Mouse (Mus musculus): ENCODE measurements around the gene 4933416C03Rik. TPM values are rescaled to one million over a fixed set of nuclear protein-coding genes. Genes with fewer than 3 reads are reported as not detected.

4933416C03Rik gene
- polyA plus RNA-seq, 1 experiment from 2014 or later, result not detected

DNA sequence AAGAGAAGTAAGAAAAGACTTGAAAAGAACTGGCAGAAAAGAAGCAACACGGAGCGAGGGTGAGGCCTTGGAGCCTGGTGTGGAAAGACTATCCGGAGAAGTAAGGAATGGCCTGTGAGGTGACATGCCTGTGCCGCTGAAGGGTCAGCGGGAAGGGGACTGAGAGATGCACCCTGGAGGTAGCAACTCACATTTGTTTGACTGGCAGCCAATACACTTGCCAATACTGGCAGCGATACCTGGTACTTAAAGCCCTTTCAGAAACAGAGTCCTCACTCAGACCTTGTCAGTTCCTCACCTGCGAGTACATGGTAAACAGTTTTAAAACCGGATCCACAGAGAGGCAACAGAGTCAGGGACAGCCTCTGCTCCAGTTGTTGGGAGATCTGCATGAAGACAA lies 26.5 kb upstream of the 4933416C03Rik start:
- Histone ChIP-seq H3K4me1 (ENCODE audit: insufficient read depth) (no peaks in the 10 kb centered on the region), H3K9me3 (ENCODE audit: low read length) (no peaks in the 10 kb centered on the region), H3K36me3 (replicated peaks; ENCODE audit: insufficient read depth, low read length) (no peaks in the 10 kb centered on the region), H3K9ac (replicated peaks) (no peak overlapping the region), H3K4me3 (ENCODE audit: low read depth, low read length) (no peak overlapping the region), H3K27me3 (ENCODE audit: insufficient read depth, low read length) (no peaks in the 10 kb centered on the region), H3K4me2 (ENCODE audit: low read depth, low read length) (no peak overlapping the region), H3K27ac (ENCODE audit: low read depth) (no peak overlapping the region)
- TF ChIP-seq EP300 (IDR thresholded peaks at IDR 0.05; ENCODE audit: low read depth) (no peak), CTCF (IDR thresholded peaks at IDR 0.05; ENCODE audit: low read depth) (no peak)
- no peak for DNase-seq
- 84% methylated on average over 8 of the region's 8 CpGs for WGBS (ENCODE audit: insufficient replicate concordance)
- ATAC-seq, result no peak

DNA sequence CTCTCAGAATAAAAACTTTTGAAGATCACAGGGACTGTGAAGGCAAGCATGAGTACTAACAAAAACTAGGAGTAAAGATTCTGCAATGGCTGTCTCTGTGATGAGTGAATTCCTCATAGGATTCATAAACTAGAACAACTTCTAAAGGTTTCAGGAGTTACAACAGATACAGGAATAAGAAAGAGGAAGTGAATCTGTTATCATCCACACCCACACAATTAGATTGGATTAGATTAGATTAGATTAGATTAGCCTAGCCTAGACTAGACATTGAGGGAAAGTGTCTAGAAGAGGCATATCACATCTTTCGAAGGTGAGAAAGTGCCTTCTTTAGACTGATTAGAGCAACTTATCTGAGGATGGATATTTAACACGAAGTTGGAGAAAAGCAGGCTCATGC lies 21.5 kb upstream of the 4933416C03Rik start:
- ATAC-seq, result no peak
- Histone ChIP-seq H3K4me1 (ENCODE audit: insufficient read depth) (no peaks in the 10 kb centered on the region), H3K4me3 (ENCODE audit: low read depth, low read length) (no peak overlapping the region), H3K4me2 (ENCODE audit: low read depth, low read length) (no peak overlapping the region), H3K27me3 (ENCODE audit: insufficient read depth, low read length) (no peaks in the 10 kb centered on the region), H3K27ac (ENCODE audit: low read depth) (no peak overlapping the region), H3K9ac (replicated peaks) (no peak overlapping the region), H3K36me3 (replicated peaks; ENCODE audit: insufficient read depth, low read length) (no peaks in the 10 kb centered on the region), H3K9me3 (ENCODE audit: low read length) (no peaks in the 10 kb centered on the region)
- no peak for DNase-seq
- WGBS (ENCODE audit: insufficient replicate concordance), result 55% methylated on average over 2 of the region's 2 CpGs
- TF ChIP-seq EP300 (IDR thresholded peaks at IDR 0.05; ENCODE audit: low read depth), result no peak
- no peak for TF ChIP-seq CTCF (IDR thresholded peaks at IDR 0.05; ENCODE audit: low read depth)

DNA sequence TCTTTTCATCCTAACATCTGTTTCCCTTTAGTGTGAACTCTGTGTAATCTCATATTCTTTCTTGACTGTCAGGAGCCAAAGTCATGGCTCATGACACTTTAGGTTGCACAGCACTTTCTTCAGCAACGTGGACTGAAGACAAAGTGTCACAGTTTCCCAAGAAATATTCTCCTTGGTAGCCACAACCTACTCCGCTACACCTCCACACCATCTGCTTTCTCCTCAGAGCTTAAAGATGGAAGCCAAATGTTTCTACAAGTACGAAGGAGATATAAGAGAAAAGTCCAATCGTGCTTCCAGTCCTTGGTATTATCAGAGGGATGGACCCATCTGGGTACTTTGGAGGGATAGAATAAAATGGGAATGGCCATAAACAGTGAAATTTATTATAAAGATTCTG lies 18.5 kb upstream of the 4933416C03Rik start:
- no peak for TF ChIP-seq EP300 (IDR thresholded peaks at IDR 0.05; ENCODE audit: low read depth)
- no peak for TF ChIP-seq CTCF (IDR thresholded peaks at IDR 0.05; ENCODE audit: low read depth)
- DNase-seq, result no peak
- Histone ChIP-seq H3K36me3 (replicated peaks; ENCODE audit: insufficient read depth, low read length) (no peaks in the 10 kb centered on the region), H3K9me3 (ENCODE audit: low read length) (no peaks in the 10 kb centered on the region), H3K4me1 (ENCODE audit: insufficient read depth) (no peaks in the 10 kb centered on the region), H3K27me3 (ENCODE audit: insufficient read depth, low read length) (no peaks in the 10 kb centered on the region), H3K9ac (replicated peaks) (no peak overlapping the region), H3K4me3 (ENCODE audit: low read depth, low read length) (no peak overlapping the region), H3K27ac (ENCODE audit: low read depth) (no peak overlapping the region), H3K4me2 (ENCODE audit: low read depth, low read length) (no peak overlapping the region)
- 69% methylated on average over 4 of the region's 4 CpGs for WGBS (ENCODE audit: insufficient replicate concordance)
- no peak for ATAC-seq

DNA sequence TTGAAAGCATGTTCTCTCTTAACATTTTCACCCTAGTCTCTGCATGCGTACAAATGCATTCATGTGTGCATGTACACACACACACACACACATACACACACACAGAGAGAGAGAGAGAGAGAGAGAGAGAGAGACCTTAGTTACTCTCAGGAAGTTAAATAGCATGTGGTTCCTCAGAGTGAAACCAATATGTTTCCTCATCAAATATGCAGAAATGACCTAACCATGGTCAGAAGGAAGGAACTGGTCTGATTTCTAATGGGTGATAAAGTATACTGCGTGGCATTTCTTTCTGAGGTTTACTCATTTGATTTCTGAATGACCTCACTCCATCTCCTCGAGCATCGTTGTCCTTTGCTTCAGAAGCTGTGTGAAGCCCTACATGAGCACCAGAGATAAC lies 17.5 kb upstream of the 4933416C03Rik start:
- Histone ChIP-seq H3K9me3 (ENCODE audit: low read length) (no peaks in the 10 kb centered on the region), H3K9ac (replicated peaks) (no peak overlapping the region), H3K4me2 (ENCODE audit: low read depth, low read length) (no peak overlapping the region), H3K4me3 (ENCODE audit: low read depth, low read length) (no peak overlapping the region), H3K27ac (ENCODE audit: low read depth) (no peak overlapping the region), H3K36me3 (replicated peaks; ENCODE audit: insufficient read depth, low read length) (no peaks in the 10 kb centered on the region), H3K27me3 (ENCODE audit: insufficient read depth, low read length) (no peaks in the 10 kb centered on the region), H3K4me1 (ENCODE audit: insufficient read depth) (no peaks in the 10 kb centered on the region)
- ATAC-seq (no peak), DNase-seq (no peak)
- no peak for TF ChIP-seq EP300 (IDR thresholded peaks at IDR 0.05; ENCODE audit: low read depth)
- no peak for TF ChIP-seq CTCF (IDR thresholded peaks at IDR 0.05; ENCODE audit: low read depth)
- WGBS (ENCODE audit: insufficient replicate concordance), result 33% methylated on average over 4 of the region's 4 CpGs

DNA sequence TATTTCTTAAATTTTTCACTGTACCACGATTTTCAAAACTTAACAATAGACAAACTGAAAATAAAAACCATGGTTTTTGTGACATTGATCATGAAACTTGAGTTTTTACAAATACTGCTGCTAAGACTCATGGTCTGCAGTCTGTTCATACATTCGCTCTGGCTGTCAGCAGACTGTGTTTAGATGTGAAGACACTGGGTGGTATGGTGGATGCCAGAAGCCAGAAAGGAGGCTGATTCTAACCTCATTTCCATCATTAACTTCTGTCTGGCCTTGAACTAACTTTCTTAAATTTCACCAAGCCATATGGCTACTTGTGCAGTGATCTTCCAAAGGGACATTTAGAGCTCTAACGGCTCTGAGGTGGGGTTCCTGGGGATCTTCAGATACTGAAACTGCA lies 16.7 kb upstream of the 4933416C03Rik start:
- TF ChIP-seq CTCF (IDR thresholded peaks at IDR 0.05; ENCODE audit: low read depth) (no peak), EP300 (IDR thresholded peaks at IDR 0.05; ENCODE audit: low read depth) (no peak)
- WGBS (ENCODE audit: insufficient replicate concordance), result 67% methylated on average over 3 of the region's 3 CpGs
- no peak overlapping the region for H3K27ac ChIP-seq (ENCODE audit: low read depth)
- H3K27me3 ChIP-seq (ENCODE audit: insufficient read depth, low read length), result no peaks in the 10 kb centered on the region
- no peaks in the 10 kb centered on the region for H3K36me3 ChIP-seq (replicated peaks; ENCODE audit: insufficient read depth, low read length)
- ATAC-seq (no peak), DNase-seq (no peak)
- H3K4me2 ChIP-seq (ENCODE audit: low read depth, low read length), result no peak overlapping the region
- no peaks in the 10 kb centered on the region for H3K9me3 ChIP-seq (ENCODE audit: low read length)
- H3K4me1 ChIP-seq (ENCODE audit: insufficient read depth), result no peaks in the 10 kb centered on the region
- no peak overlapping the region for H3K9ac ChIP-seq (replicated peaks)
- no peak overlapping the region for H3K4me3 ChIP-seq (ENCODE audit: low read depth, low read length)

DNA sequence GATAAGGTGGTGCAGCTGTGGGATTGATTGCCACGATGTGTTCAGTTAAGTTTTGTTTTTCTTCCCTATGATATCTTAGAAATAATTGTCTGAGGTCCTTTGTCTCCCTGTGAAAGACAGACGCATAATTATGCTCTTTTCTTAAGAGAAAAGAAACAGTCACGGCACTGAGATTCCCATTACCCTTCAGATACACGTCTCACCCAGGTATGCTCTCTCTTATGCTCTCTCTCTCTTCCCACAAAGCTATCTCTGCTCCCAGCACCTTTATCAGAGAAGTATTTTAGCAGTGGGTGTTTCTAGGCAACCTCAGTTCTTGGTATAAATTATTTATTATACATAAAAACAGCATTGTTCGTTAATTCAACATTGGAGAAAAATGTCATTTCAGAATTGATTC lies 11.6 kb upstream of the 4933416C03Rik start:
- Histone ChIP-seq H3K4me2 (ENCODE audit: low read depth, low read length) (no peak overlapping the region), H3K27ac (ENCODE audit: low read depth) (no peak overlapping the region), H3K9ac (replicated peaks) (no peak overlapping the region), H3K4me1 (ENCODE audit: insufficient read depth) (no peaks in the 10 kb centered on the region), H3K36me3 (replicated peaks; ENCODE audit: insufficient read depth, low read length) (no peaks in the 10 kb centered on the region), H3K27me3 (ENCODE audit: insufficient read depth, low read length) (no peaks in the 10 kb centered on the region), H3K9me3 (ENCODE audit: low read length) (no peaks in the 10 kb centered on the region), H3K4me3 (ENCODE audit: low read depth, low read length) (no peak overlapping the region)
- 60% methylated on average over 5 of the region's 5 CpGs for WGBS (ENCODE audit: insufficient replicate concordance)
- no peak for DNase-seq
- no peak for ATAC-seq
- TF ChIP-seq EP300 (IDR thresholded peaks at IDR 0.05; ENCODE audit: low read depth), result no peak
- no peak for TF ChIP-seq CTCF (IDR thresholded peaks at IDR 0.05; ENCODE audit: low read depth)

DNA sequence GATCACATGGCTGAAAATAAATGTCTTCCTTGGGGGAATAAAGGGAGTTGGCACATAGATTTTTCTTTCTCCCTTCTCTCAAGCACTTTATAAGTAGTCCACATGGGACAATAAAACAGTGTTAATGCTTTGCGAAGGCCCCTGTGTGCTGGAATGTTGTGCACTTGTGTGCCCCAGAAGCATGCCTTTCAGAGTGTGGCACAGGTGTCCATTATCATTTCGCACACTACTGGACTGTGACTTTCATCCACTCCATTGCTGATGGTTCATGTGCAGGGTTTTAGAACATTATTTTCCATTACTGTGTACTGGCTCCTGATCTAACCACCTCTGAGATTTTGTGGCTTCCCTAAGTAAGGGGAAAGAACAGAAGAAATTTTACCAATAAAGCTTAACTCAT lies 10.1 kb upstream of the 4933416C03Rik start:
- ATAC-seq (no peak), DNase-seq (no peak)
- Histone ChIP-seq H3K27ac (ENCODE audit: low read depth) (no peak overlapping the region), H3K4me3 (ENCODE audit: low read depth, low read length) (no peak overlapping the region), H3K36me3 (replicated peaks; ENCODE audit: insufficient read depth, low read length) (no peaks in the 10 kb centered on the region), H3K9ac (replicated peaks) (no peak overlapping the region), H3K4me2 (ENCODE audit: low read depth, low read length) (no peak overlapping the region), H3K9me3 (ENCODE audit: low read length) (no peaks in the 10 kb centered on the region), H3K4me1 (ENCODE audit: insufficient read depth) (no peaks in the 10 kb centered on the region), H3K27me3 (ENCODE audit: insufficient read depth, low read length) (no peaks in the 10 kb centered on the region)
- TF ChIP-seq EP300 (IDR thresholded peaks at IDR 0.05; ENCODE audit: low read depth) (no peak), CTCF (IDR thresholded peaks at IDR 0.05; ENCODE audit: low read depth) (no peak)
- 81% methylated on average over 2 of the region's 2 CpGs for WGBS (ENCODE audit: insufficient replicate concordance)
